Mouse (Mus musculus): ENCODE results near the gene Exoc2. TPM values are rescaled to one million over a fixed set of nuclear protein-coding genes. Genes with fewer than 3 reads are reported as not detected.
A peak's percentile ranks its signal among the peaks of the same experiment; 100 is the strongest.

Gene Exoc2
- polyA plus RNA-seq, 1 experiment from 2014 or later = 30.9 TPM

DNA sequence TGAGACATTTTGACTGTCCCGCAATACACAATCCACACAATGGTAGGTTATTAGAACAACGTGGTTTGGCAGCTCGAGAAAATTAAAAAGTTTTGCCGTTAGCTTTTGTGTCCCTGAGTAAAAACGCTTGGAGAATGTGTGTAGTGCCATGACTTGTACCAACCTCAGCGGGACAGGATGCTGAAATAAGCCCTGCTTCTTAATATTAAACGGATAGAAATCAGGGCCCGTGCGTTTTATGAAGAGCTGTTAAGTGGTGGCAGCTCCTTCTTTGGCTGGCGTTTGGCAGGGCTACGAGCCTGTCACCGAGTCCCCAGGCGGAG is 11.3 kb upstream of the Exoc2 start:
- Histone ChIP-seq H3K9me3 (ENCODE audit: control insufficient read depth, low read length) (no peaks in the 10 kb centered on the region), H3K9ac (ENCODE audit: low read length) (no peak overlapping the region), H3K4me1 (ENCODE audit: control insufficient read depth, insufficient read depth, low read length) (no peaks in the 10 kb centered on the region), H3K4me3 (ENCODE audit: low read depth, low read length) (peak overlapping the region; percentile 21), H3K27me3 (ENCODE audit: control insufficient read depth, insufficient read depth, low read length) (no peaks in the 10 kb centered on the region; the same call in 1 of the 2 replicates), H3K36me3 (ENCODE audit: control insufficient read depth, insufficient read depth, low read length) (no peaks in the 10 kb centered on the region), H3K4me2 (ENCODE audit: low read depth, severe bottlenecking) (peak overlapping the region; percentile 63), H3K27ac (replicated peaks; ENCODE audit: low read depth, low read length) (no peak overlapping the region)
- 21% methylated on average over 13 of the region's 13 CpGs for WGBS
- DNase-seq (ENCODE audit: low spot score) (no peak), ATAC-seq (ENCODE audit: insufficient number of reproducible peaks, low FRiP score, low TSS enrichment, low read depth) (no peak)

DNA sequence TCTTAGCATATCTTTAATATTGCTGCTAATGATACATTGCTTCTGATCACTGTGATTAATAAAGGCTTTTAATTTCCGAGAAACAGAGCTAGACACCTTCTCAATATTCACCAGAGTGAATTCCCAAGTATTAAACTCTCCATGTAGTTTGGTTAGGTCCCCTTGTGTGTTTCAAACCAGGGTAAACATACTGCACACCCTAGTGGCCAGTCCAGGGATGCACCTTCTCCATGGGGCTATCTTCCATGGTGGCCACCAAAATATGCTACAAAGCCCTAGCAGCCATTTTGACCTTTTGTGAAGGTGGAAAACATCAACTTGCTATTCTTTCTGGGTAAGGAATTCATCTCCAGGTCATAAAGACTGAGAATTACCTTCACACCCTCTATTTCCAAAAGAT is 7.8 kb upstream of the Exoc2 start:
- Histone ChIP-seq H3K4me2 (ENCODE audit: low read depth, severe bottlenecking) (no peak overlapping the region), H3K9me3 (ENCODE audit: control insufficient read depth, low read length) (no peaks in the 10 kb centered on the region), H3K27ac (replicated peaks; ENCODE audit: low read depth, low read length) (no peak overlapping the region), H3K4me1 (ENCODE audit: control insufficient read depth, insufficient read depth, low read length) (no peaks in the 10 kb centered on the region), H3K36me3 (ENCODE audit: control insufficient read depth, insufficient read depth, low read length) (no peaks in the 10 kb centered on the region), H3K4me3 (ENCODE audit: low read depth, low read length) (no peak overlapping the region), H3K9ac (ENCODE audit: low read length) (no peak overlapping the region), H3K27me3 (ENCODE audit: control insufficient read depth, insufficient read depth, low read length) (no peaks in the 10 kb centered on the region; the same call in 1 of the 2 replicates)
- ATAC-seq (ENCODE audit: insufficient number of reproducible peaks, low FRiP score, low TSS enrichment, low read depth) (no peak), DNase-seq (ENCODE audit: low spot score) (no peak)
- WGBS = 65% methylated on average over 1 of the region's 1 CpGs

DNA sequence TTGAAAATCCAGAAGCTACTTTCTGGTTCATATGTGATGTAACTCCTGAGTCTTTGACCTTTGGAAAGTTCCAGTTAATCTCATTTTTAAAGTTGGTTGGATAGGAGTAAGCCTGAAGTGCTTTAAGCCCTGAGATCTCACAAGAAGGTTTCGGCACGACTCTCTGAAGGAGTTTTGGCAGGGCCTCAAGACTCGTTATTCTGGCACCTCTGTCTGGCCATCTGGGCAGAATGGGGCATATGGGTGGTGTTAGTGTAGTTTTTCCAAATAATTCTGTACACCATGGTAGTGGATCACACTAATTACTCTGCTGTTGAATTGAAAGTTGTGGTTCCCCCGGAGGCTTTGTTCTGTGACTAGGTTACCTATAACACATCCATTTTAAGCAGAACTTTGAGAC is 4.3 kb upstream of the Exoc2 start:
- 57% methylated on average over 4 of the region's 4 CpGs for WGBS
- H3K36me3 ChIP-seq (ENCODE audit: control insufficient read depth, insufficient read depth, low read length) = no peaks in the 10 kb centered on the region
- DNase-seq (ENCODE audit: low spot score) = no peak
- ATAC-seq (ENCODE audit: insufficient number of reproducible peaks, low FRiP score, low TSS enrichment, low read depth) = no peak
- no peaks in the 10 kb centered on the region for H3K4me1 ChIP-seq (ENCODE audit: control insufficient read depth, insufficient read depth, low read length)
- no peak overlapping the region for H3K4me3 ChIP-seq (ENCODE audit: low read depth, low read length)
- H3K4me2 ChIP-seq (ENCODE audit: low read depth, severe bottlenecking) = no peak overlapping the region
- no peaks in the 10 kb centered on the region for H3K9me3 ChIP-seq (ENCODE audit: control insufficient read depth, low read length)
- H3K27me3 ChIP-seq (ENCODE audit: control insufficient read depth, insufficient read depth, low read length) = no peaks in the 10 kb centered on the region
- no peak overlapping the region for H3K27ac ChIP-seq (replicated peaks; ENCODE audit: low read depth, low read length)
- no peak overlapping the region for H3K9ac ChIP-seq (ENCODE audit: low read length)

DNA sequence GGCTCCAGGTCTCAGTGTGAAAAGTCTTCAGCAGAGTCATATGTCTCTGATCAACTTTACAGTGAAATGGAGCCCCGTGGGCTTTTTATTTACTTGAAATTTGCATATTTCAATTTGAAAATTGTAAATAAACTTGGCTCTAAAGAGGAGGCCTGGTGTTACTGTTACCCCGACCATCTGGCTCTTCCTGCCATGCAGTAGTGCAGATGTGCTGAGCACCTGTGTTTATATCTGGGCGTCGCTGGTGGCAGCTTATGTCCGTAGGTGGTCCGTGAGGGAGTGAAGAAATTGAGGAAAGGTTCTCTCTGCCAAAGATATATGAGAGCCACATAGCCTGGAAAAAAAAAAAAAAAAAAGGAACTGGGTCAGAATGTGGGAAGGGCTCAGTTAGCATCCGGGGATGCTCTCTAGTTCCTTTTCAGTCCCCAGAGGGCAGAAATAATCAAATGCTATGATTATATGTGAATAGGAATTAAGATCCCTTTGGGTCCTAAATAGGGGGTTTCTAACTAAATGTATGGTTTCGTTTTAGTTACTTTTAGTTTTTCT is 2.7 kb upstream of the Exoc2 start:
- ATAC-seq (ENCODE audit: insufficient number of reproducible peaks, low FRiP score, low TSS enrichment, low read depth) (no peak), DNase-seq (ENCODE audit: low spot score) (no peak)
- no peaks in the 10 kb centered on the region for H3K9me3 ChIP-seq (ENCODE audit: control insufficient read depth, low read length)
- H3K27me3 ChIP-seq (ENCODE audit: control insufficient read depth, insufficient read depth, low read length) = no peaks in the 10 kb centered on the region
- no peak overlapping the region for H3K9ac ChIP-seq (ENCODE audit: low read length)
- H3K36me3 ChIP-seq (ENCODE audit: control insufficient read depth, insufficient read depth, low read length) = no peaks in the 10 kb centered on the region
- H3K4me1 ChIP-seq (ENCODE audit: control insufficient read depth, insufficient read depth, low read length) = no peaks in the 10 kb centered on the region
- WGBS = 57% methylated on average over 8 of the region's 8 CpGs
- no peak overlapping the region for H3K4me2 ChIP-seq (ENCODE audit: low read depth, severe bottlenecking)
- H3K4me3 ChIP-seq (ENCODE audit: low read depth, low read length) = no peak overlapping the region
- H3K27ac ChIP-seq (replicated peaks; ENCODE audit: low read depth, low read length) = no peak overlapping the region

DNA sequence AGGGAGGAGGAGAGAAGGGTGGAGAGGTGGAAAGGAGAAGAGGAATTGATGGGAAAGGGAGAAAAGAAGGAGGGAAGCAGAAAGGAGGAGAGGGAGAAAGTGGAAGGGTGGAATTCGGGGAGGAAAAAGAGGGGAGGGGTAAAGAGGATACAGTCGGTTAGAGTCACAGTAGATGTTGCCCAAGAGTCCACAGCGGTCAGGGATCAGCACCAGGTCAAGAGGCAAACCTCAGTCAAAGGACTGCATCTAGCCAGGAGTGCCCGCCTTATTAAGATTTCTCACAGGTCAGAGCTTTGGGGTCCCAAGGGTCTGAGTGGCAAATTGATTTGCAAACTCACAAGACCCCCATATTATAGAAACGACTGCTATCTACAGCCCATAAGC is 346 bp upstream of the Exoc2 start:
- DNase-seq (ENCODE audit: low spot score) (no peak), ATAC-seq (ENCODE audit: insufficient number of reproducible peaks, low FRiP score, low TSS enrichment, low read depth) (peak; percentile 52)
- Histone ChIP-seq H3K9me3 (ENCODE audit: control insufficient read depth, low read length) (no peaks in the 10 kb centered on the region), H3K27me3 (ENCODE audit: control insufficient read depth, insufficient read depth, low read length) (no peaks in the 10 kb centered on the region), H3K9ac (ENCODE audit: low read length) (peak overlapping the region; percentile 83), H3K4me2 (ENCODE audit: low read depth, severe bottlenecking) (peak overlapping the region; percentile 56), H3K36me3 (ENCODE audit: control insufficient read depth, insufficient read depth, low read length) (no peaks in the 10 kb centered on the region), H3K4me3 (ENCODE audit: low read depth, low read length) (peak overlapping the region; percentile 81), H3K27ac (replicated peaks; ENCODE audit: low read depth, low read length) (no peak overlapping the region), H3K4me1 (ENCODE audit: control insufficient read depth, insufficient read depth, low read length) (no peaks in the 10 kb centered on the region)
- 22% methylated on average over 5 of the region's 5 CpGs for WGBS

DNA sequence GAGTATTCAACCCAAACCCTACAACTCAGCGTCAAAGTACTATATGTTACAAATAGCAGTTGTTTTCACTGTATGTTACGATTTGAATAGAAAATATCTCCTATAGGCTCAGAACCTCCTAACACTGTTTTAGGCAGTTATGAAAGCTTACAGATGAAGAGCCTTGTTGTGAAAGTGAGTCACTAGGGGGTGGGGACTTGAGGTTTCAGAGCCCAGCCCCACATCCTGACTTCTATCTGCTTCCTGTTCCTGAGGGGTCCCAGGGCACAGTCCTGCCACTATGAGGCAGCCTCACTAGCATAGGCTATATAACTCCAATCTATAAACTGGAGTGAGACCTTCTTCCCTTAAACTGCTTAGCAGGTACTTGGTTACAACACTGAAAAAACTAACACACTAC is 1.8 kb downstream of the Exoc2 start:
- Histone ChIP-seq H3K36me3 (ENCODE audit: control insufficient read depth, insufficient read depth, low read length) (no peaks in the 10 kb centered on the region), H3K9ac (ENCODE audit: low read length) (no peak overlapping the region), H3K27me3 (ENCODE audit: control insufficient read depth, insufficient read depth, low read length) (no peaks in the 10 kb centered on the region), H3K4me3 (ENCODE audit: low read depth, low read length) (no peak overlapping the region), H3K9me3 (ENCODE audit: control insufficient read depth, low read length) (no peaks in the 10 kb centered on the region), H3K27ac (replicated peaks; ENCODE audit: low read depth, low read length) (no peak overlapping the region), H3K4me1 (ENCODE audit: control insufficient read depth, insufficient read depth, low read length) (0 out of 2 replicates have a peak, but pooled peaks cover 2% of the 10 kb centered on the region), H3K4me2 (ENCODE audit: low read depth, severe bottlenecking) (no peak overlapping the region)
- no peak for DNase-seq (ENCODE audit: low spot score)
- WGBS = 94% methylated on average over 2 of the region's 2 CpGs
- no peak for ATAC-seq (ENCODE audit: insufficient number of reproducible peaks, low FRiP score, low TSS enrichment, low read depth)

DNA sequence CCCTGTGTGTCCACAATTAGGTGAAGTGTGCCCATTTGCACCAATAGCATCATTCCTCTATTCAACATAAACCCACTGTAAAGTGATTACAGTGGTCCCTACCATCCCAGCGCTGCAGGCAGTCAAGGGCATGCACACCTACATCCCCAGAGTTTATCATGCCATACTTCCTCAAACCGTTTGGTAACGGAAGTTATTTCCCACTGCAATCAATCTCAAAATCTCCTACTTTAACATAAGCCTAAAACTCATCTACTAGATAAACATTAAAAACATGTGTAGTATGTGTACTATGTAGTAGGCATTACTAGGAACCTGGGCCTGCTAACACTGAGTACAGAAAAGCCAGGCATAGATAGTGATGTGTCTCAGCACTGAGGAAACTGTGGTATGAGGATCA is 2.8 kb downstream of the Exoc2 start:
- Histone ChIP-seq H3K9ac (ENCODE audit: low read length) (no peak overlapping the region), H3K4me1 (ENCODE audit: control insufficient read depth, insufficient read depth, low read length) (peaks cover 7% of the 10 kb centered on the region), H3K4me2 (ENCODE audit: low read depth, severe bottlenecking) (no peak overlapping the region), H3K4me3 (ENCODE audit: low read depth, low read length) (no peak overlapping the region), H3K27ac (replicated peaks; ENCODE audit: low read depth, low read length) (no peak overlapping the region), H3K36me3 (ENCODE audit: control insufficient read depth, insufficient read depth, low read length) (no peaks in the 10 kb centered on the region), H3K9me3 (ENCODE audit: control insufficient read depth, low read length) (no peaks in the 10 kb centered on the region), H3K27me3 (ENCODE audit: control insufficient read depth, insufficient read depth, low read length) (no peaks in the 10 kb centered on the region)
- ATAC-seq (ENCODE audit: insufficient number of reproducible peaks, low FRiP score, low TSS enrichment, low read depth) (no peak), DNase-seq (ENCODE audit: low spot score) (no peak)
- 88% methylated on average over 3 of the region's 3 CpGs for WGBS

DNA sequence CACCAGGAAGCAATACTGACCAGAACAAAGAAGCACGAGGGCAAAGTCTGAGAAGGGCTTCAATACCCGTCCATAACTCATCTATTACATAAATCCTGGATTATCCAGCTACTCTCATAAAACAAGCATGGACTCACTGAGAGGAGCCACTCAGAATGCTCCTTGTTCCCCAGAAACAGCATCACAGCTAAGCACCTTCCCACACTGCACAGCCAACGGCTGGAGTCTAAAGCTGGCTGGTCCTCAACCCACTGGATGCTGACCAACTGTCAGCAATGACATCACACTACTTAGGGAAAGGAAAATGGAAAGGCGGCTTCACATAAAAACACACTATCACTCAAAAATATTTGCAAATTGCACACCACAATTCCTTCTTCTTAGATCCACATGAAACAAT is 5.6 kb downstream of the Exoc2 start:
- Histone ChIP-seq H3K4me2 (ENCODE audit: low read depth, severe bottlenecking) (no peak overlapping the region), H3K9ac (ENCODE audit: low read length) (no peak overlapping the region), H3K4me3 (ENCODE audit: low read depth, low read length) (no peak overlapping the region), H3K27me3 (ENCODE audit: control insufficient read depth, insufficient read depth, low read length) (no peaks in the 10 kb centered on the region), H3K36me3 (ENCODE audit: control insufficient read depth, insufficient read depth, low read length) (no peaks in the 10 kb centered on the region), H3K4me1 (ENCODE audit: control insufficient read depth, insufficient read depth, low read length) (peaks cover 7% of the 10 kb centered on the region), H3K9me3 (ENCODE audit: control insufficient read depth, low read length) (no peaks in the 10 kb centered on the region), H3K27ac (replicated peaks; ENCODE audit: low read depth, low read length) (no peak overlapping the region)
- ATAC-seq (ENCODE audit: insufficient number of reproducible peaks, low FRiP score, low TSS enrichment, low read depth) (no peak), DNase-seq (ENCODE audit: low spot score) (no peak)
- 75% methylated on average over 4 of the region's 4 CpGs for WGBS

DNA sequence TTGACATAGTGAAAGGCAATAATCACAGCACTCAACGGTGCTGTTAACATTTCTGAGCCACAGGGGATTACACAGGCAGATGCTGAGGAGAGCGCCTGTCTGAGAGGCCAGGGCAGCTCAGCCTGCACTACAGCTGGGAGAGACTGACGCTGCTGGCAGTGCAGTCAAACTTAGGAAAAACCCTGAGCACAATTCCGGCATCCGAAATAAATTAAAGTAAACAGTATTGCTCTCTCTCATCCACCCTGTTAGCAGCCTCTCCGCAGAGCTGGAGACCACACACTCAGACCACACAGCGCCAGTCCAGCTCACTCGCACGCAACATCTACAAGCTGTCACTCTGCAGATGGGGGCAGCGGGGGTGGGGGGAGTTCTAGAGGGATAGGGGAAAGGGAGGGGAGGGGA is 7.4 kb downstream of the Exoc2 start:
- peak; percentile 44; the same call in 1 of the 2 replicates for ATAC-seq (ENCODE audit: insufficient number of reproducible peaks, low FRiP score, low TSS enrichment, low read depth)
- Histone ChIP-seq H3K4me3 (ENCODE audit: low read depth, low read length) (no peak overlapping the region), H3K9ac (ENCODE audit: low read length) (no peak overlapping the region), H3K27ac (replicated peaks; ENCODE audit: low read depth, low read length) (no peak overlapping the region), H3K27me3 (ENCODE audit: control insufficient read depth, insufficient read depth, low read length) (no peaks in the 10 kb centered on the region), H3K4me2 (ENCODE audit: low read depth, severe bottlenecking) (peak overlapping the region; percentile 31; the same call in 1 of the 2 replicates), H3K4me1 (ENCODE audit: control insufficient read depth, insufficient read depth, low read length) (peaks cover 7% of the 10 kb centered on the region), H3K36me3 (ENCODE audit: control insufficient read depth, insufficient read depth, low read length) (no peaks in the 10 kb centered on the region), H3K9me3 (ENCODE audit: control insufficient read depth, low read length) (no peaks in the 10 kb centered on the region)
- peak; percentile 43 for DNase-seq (ENCODE audit: low spot score)
- 11% methylated on average over 10 of the region's 10 CpGs for WGBS

Data from limb, embryonic 11.5 days (tissue).